Mouse (Mus musculus): ENCODE measurements around the gene Gtf2h3. TPM values are rescaled to one million over a fixed set of nuclear protein-coding genes. Genes with fewer than 3 reads are reported as not detected.

The Gtf2h3 gene
- polyA plus RNA-seq, 1 experiment: not detected

- Histone ChIP-seq H3K4me1 (ENCODE audit: control insufficient read depth, insufficient read depth, low read length) (peaks cover 22% of the 10 kb centered on the region), H3K27ac (ENCODE audit: insufficient read depth, low read depth, low read length) (peak overlapping the region; percentile 27; the same call in 1 of the 2 replicates), H3K4me3 (ENCODE audit: insufficient read depth, low read depth, low read length) (no peak overlapping the region)
- no peak for TF ChIP-seq CTCF (IDR thresholded peaks at IDR 0.05; ENCODE audit: insufficient read depth, low read depth, low read length)
- no peak for TF ChIP-seq POLR2A (IDR thresholded peaks at IDR 0.05; ENCODE audit: insufficient read depth, low read depth, low read length)
- 94% methylated on average over 13 of the region's 13 CpGs for WGBS
These were observed 58.9 kb downstream of the Gtf2h3 start for GRCm38 (mm10) chr5:124637836-124638235.

Other genes with a start within 250 kb of the Gtf2h3 start
- gene Cdk2ap1, start 216.1 kb upstream of the Gtf2h3 start, polyA plus RNA-seq (2012; ENCODE audit: insufficient read depth, insufficient read length, low replicate concordance, missing spikeins): not detected in 2 replicates
- gene Sbno1, start 153.1 kb upstream of the Gtf2h3 start, polyA plus RNA-seq (2012; ENCODE audit: insufficient read depth, insufficient read length, low replicate concordance, missing spikeins): 263 and 488 TPM in 2 replicates
- gene Kmt5a, start 139.2 kb upstream of the Gtf2h3 start, polyA plus RNA-seq (2012; ENCODE audit: insufficient read depth, insufficient read length, low replicate concordance, missing spikeins): 371 TPM in 1 of 2 replicates, not detected in the other
- not detected in 2 replicates for gene Rilpl2, start 100.8 kb upstream of the Gtf2h3 start, polyA plus RNA-seq (2012; ENCODE audit: insufficient read depth, insufficient read length, low replicate concordance, missing spikeins)
- gene Snrnp35, start 96.0 kb upstream of the Gtf2h3 start, polyA plus RNA-seq (2012; ENCODE audit: insufficient read depth, insufficient read length, low replicate concordance, missing spikeins): not detected in 2 replicates
- not detected in 2 replicates for gene Rilpl1, start 47.7 kb upstream of the Gtf2h3 start, polyA plus RNA-seq (2012; ENCODE audit: insufficient read depth, insufficient read length, low replicate concordance, missing spikeins)
- not detected in 2 replicates for gene Tmed2, start 38.4 kb upstream of the Gtf2h3 start, polyA plus RNA-seq (2012; ENCODE audit: insufficient read depth, insufficient read length, low replicate concordance, missing spikeins)
- gene Ddx55, start 26.3 kb upstream of the Gtf2h3 start, polyA plus RNA-seq (2012; ENCODE audit: insufficient read depth, insufficient read length, low replicate concordance, missing spikeins): not detected in 2 replicates
- gene Eif2b1, start within 50 bp of the Gtf2h3 start, polyA plus RNA-seq (2012; ENCODE audit: insufficient read depth, insufficient read length, low replicate concordance, missing spikeins): not detected in 2 replicates
- 184 TPM in 1 of 2 replicates, not detected in the other for gene Atp6v0a2, start 49.4 kb downstream of the Gtf2h3 start, polyA plus RNA-seq (2012; ENCODE audit: insufficient read depth, insufficient read length, low replicate concordance, missing spikeins)
- gene Dnah10, start 145.9 kb downstream of the Gtf2h3 start, polyA plus RNA-seq (2012; ENCODE audit: insufficient read depth, insufficient read length, low replicate concordance, missing spikeins): not detected in 2 replicates

All from olfactory bulb, adult 2 months (tissue).